Mouse (Mus musculus) forebrain, embryonic 14.5 days (tissue): ENCODE data around the gene Bcar3. TPM values are rescaled to one million over a fixed set of nuclear protein-coding genes. Genes with fewer than 3 reads are reported as not detected.

Source experiments
- ATAC-seq: fragments of 200-750 bp; cut with Nextera tagmentation; 2 replicates; pipeline ENCODE4 v1.8.0; 2017; ENCODE audit warnings: mild to moderate bottlenecking, moderate library complexity
- DNase-seq: peaks from one replicate; pipeline ENCODE4 v3.0.0-alpha.2; 2015; ENCODE audit warnings: low spot score
- H3K27ac ChIP-seq: fragments of 300-500 bp; sonication (generic); 2 replicates; pipeline ENCODE4 v1.5.1; 2014; ENCODE audit warnings: low read depth, mild to moderate bottlenecking, control low read depth, low read length, moderate library complexity
- H3K27me3 ChIP-seq: fragments of 300-500 bp; sonication (generic); replicated peaks from 2 replicates; pipeline ENCODE4 v1.6.1; 2014; ENCODE audit warnings: low read length, control low read depth, mixed read lengths; ENCODE audit not compliant: control insufficient read depth, insufficient read depth
- H3K36me3 ChIP-seq: fragments of 300-500 bp; sonication (generic); 2 replicates; pipeline ENCODE4 v1.6.1; 2014; ENCODE audit warnings: low read length, control low read depth; ENCODE audit not compliant: control insufficient read depth, insufficient read depth
- H3K4me1 ChIP-seq: fragments of 300-500 bp; sonication (generic); 2 replicates; pipeline ENCODE4 v1.6.1; 2014; ENCODE audit warnings: antibody characterized with exemption, low read length, control low read depth; ENCODE audit not compliant: control insufficient read depth, insufficient read depth
- H3K4me2 ChIP-seq: fragments of 300-500 bp; sonication (generic); 2 replicates; pipeline ENCODE4 v1.6.1; 2014; ENCODE audit warnings: mild to moderate bottlenecking, control low read depth, low read length
- H3K4me3 ChIP-seq: fragments of 300-500 bp; sonication (generic); 2 replicates; pipeline ENCODE4 v1.5.1; 2014; ENCODE audit warnings: low read depth, low read length, control low read depth
- H3K9ac ChIP-seq: fragments of 300-500 bp; sonication (generic); 2 replicates; pipeline ENCODE4 v1.6.1; 2014; ENCODE audit warnings: mild to moderate bottlenecking, low read length, control low read depth, moderate library complexity
- H3K9me3 ChIP-seq: fragments of 300-500 bp; sonication (generic); replicated peaks from 2 replicates; pipeline ENCODE4 v1.6.1; 2016; ENCODE audit warnings: low read length, control low read depth, mixed read lengths; ENCODE audit not compliant: control insufficient read depth
- WGBS: fragments of 180-500 bp; shearing (Covaris S2); extraction: QIAGEN DNeasy Blood & Tissue Kit; methylation state at CpG from one replicate; pipeline ENCODE4 v1.1.7; 2014; 5-methylcytosine and 5-hydroxymethylcytosine counted together
- polyA plus RNA-seq: library from polyadenylated mRNA; unstranded; fragments of >200 nt; fragmentation: Nextera tagmentation; extraction: Ambion mirVana; gene quantifications from 2 replicates; pipeline ENCODE4 v1.2.1, GENCODE M21; 2014

The Bcar3 gene
- polyA plus RNA-seq, 1 experiment from 2014 or later, result 4.2 TPM

- no peak overlapping the region for H3K4me2 ChIP-seq
- no peak overlapping the region for H3K27ac ChIP-seq
- DNase-seq, result no peak
- H3K4me3 ChIP-seq, result no peak overlapping the region
- no peak overlapping the region for H3K9ac ChIP-seq
- peaks cover 9% of the 10 kb centered on the region for H3K4me1 ChIP-seq
- H3K27me3 ChIP-seq, result no peaks in the 10 kb centered on the region
- H3K36me3 ChIP-seq, result no peaks in the 10 kb centered on the region
- WGBS, result 87% methylated on average over 14 of the region's 14 CpGs
- no peaks in the 10 kb centered on the region for H3K9me3 ChIP-seq
- ATAC-seq, result no peak
Observed at GRCm38 (mm10) chr3:122470326-122471016, 176.5 kb downstream of the Bcar3 start.

GRCm38 (mm10) chr3:122471017-122471721 is 177.2 kb downstream of the Bcar3 start:
- H3K27me3 ChIP-seq, result no peaks in the 10 kb centered on the region
- no peaks in the 10 kb centered on the region for H3K9me3 ChIP-seq
- no peak overlapping the region for H3K4me2 ChIP-seq
- no peak overlapping the region for H3K27ac ChIP-seq
- DNase-seq (no peak), ATAC-seq (no peak)
- no peaks in the 10 kb centered on the region for H3K36me3 ChIP-seq
- H3K9ac ChIP-seq, result no peak overlapping the region
- H3K4me3 ChIP-seq, result no peak overlapping the region
- peaks cover 16% of the 10 kb centered on the region for H3K4me1 ChIP-seq
- WGBS, result 80% methylated on average over 12 of the region's 12 CpGs

- Histone ChIP-seq H3K4me1 (peaks cover 25% of the 10 kb centered on the region), H3K9me3 (no peaks in the 10 kb centered on the region), H3K4me2 (no peak overlapping the region), H3K27me3 (no peaks in the 10 kb centered on the region), H3K27ac (no peak overlapping the region), H3K36me3 (no peaks in the 10 kb centered on the region), H3K4me3 (no peak overlapping the region), H3K9ac (no peak overlapping the region)
- DNase-seq (no peak), ATAC-seq (no peak)
- 90% methylated on average over 11 of the region's 11 CpGs for WGBS
Observed at GRCm38 (mm10) chr3:122472412-122472811, 178.5 kb downstream of the Bcar3 start.

- ATAC-seq (no peak), DNase-seq (no peak)
- Histone ChIP-seq H3K9ac (no peak overlapping the region), H3K4me3 (no peak overlapping the region), H3K27me3 (no peaks in the 10 kb centered on the region), H3K4me2 (no peak overlapping the region), H3K4me1 (peaks cover 35% of the 10 kb centered on the region), H3K27ac (no peak overlapping the region), H3K36me3 (no peaks in the 10 kb centered on the region), H3K9me3 (no peaks in the 10 kb centered on the region)
- 88% methylated on average over 11 of the region's 11 CpGs for WGBS
Observed at GRCm38 (mm10) chr3:122473523-122474034, 179.6 kb downstream of the Bcar3 start.

GRCm38 (mm10) chr3:122474067-122474466 is 180.1 kb downstream of the Bcar3 start:
- no peaks in the 10 kb centered on the region for H3K36me3 ChIP-seq
- H3K27me3 ChIP-seq, result no peaks in the 10 kb centered on the region
- WGBS, result 54% methylated on average over 5 of the region's 5 CpGs
- no peak for ATAC-seq
- H3K9ac ChIP-seq, result no peak overlapping the region
- no peak overlapping the region for H3K4me2 ChIP-seq
- H3K4me1 ChIP-seq, result peaks cover 37% of the 10 kb centered on the region
- no peak overlapping the region for H3K4me3 ChIP-seq
- no peaks in the 10 kb centered on the region for H3K9me3 ChIP-seq
- H3K27ac ChIP-seq, result no peak overlapping the region
- DNase-seq, result no peak

- peak overlapping the region; percentile 57; the same call in 1 of the 2 replicates for H3K27ac ChIP-seq
- no peak overlapping the region for H3K9ac ChIP-seq
- H3K27me3 ChIP-seq, result no peaks in the 10 kb centered on the region
- H3K4me1 ChIP-seq, result peaks cover 37% of the 10 kb centered on the region
- no peak overlapping the region for H3K4me3 ChIP-seq
- 73% methylated on average over 4 of the region's 4 CpGs for WGBS
- no peaks in the 10 kb centered on the region for H3K36me3 ChIP-seq
- no peaks in the 10 kb centered on the region for H3K9me3 ChIP-seq
- DNase-seq, result no peak
- ATAC-seq, result no peak
- no peak overlapping the region for H3K4me2 ChIP-seq
Observed at GRCm38 (mm10) chr3:122474796-122475195, 180.9 kb downstream of the Bcar3 start.

GRCm38 (mm10) chr3:122475735-122476134 is 181.8 kb downstream of the Bcar3 start:
- 10% methylated on average over 1 of the region's 1 CpGs for WGBS
- no peak overlapping the region for H3K9ac ChIP-seq
- no peaks in the 10 kb centered on the region for H3K36me3 ChIP-seq
- peak; percentile 84 for DNase-seq
- H3K4me1 ChIP-seq, result peaks cover 47% of the 10 kb centered on the region
- no peaks in the 10 kb centered on the region for H3K27me3 ChIP-seq
- H3K4me3 ChIP-seq, result no peak overlapping the region
- no peaks in the 10 kb centered on the region for H3K9me3 ChIP-seq
- H3K4me2 ChIP-seq, result no peak overlapping the region
- peak; percentile 60 for ATAC-seq
- peak overlapping the region; percentile 70 for H3K27ac ChIP-seq

GRCm38 (mm10) chr3:122476656-122477055 is 182.7 kb downstream of the Bcar3 start:
- WGBS, result 29% methylated on average over 3 of the region's 3 CpGs
- H3K4me3 ChIP-seq, result no peak overlapping the region
- no peaks in the 10 kb centered on the region for H3K9me3 ChIP-seq
- DNase-seq, result peak; percentile 54
- H3K4me1 ChIP-seq, result peaks cover 55% of the 10 kb centered on the region
- no peaks in the 10 kb centered on the region for H3K36me3 ChIP-seq
- no peaks in the 10 kb centered on the region for H3K27me3 ChIP-seq
- peak overlapping the region; percentile 70 for H3K27ac ChIP-seq
- ATAC-seq, result peak; percentile 8; the same call in 1 of the 2 replicates
- H3K9ac ChIP-seq, result no peak overlapping the region
- H3K4me2 ChIP-seq, result no peak overlapping the region

GRCm38 (mm10) chr3:122477541-122477940 is 183.6 kb downstream of the Bcar3 start:
- H3K9ac ChIP-seq, result peak overlapping the region; percentile 8; the same call in 1 of the 2 replicates
- 53% methylated on average over 8 of the region's 8 CpGs for WGBS
- H3K27me3 ChIP-seq, result no peaks in the 10 kb centered on the region
- H3K9me3 ChIP-seq, result no peaks in the 10 kb centered on the region
- H3K4me1 ChIP-seq, result peaks cover 55% of the 10 kb centered on the region
- H3K4me3 ChIP-seq, result no peak overlapping the region
- no peaks in the 10 kb centered on the region for H3K36me3 ChIP-seq
- DNase-seq (no peak), ATAC-seq (no peak)
- H3K4me2 ChIP-seq, result no peak overlapping the region
- H3K27ac ChIP-seq, result peak overlapping the region; percentile 33; the same call in 1 of the 2 replicates
